Mouse (Mus musculus): ENCODE results near the gene Dmwd.

DNA sequence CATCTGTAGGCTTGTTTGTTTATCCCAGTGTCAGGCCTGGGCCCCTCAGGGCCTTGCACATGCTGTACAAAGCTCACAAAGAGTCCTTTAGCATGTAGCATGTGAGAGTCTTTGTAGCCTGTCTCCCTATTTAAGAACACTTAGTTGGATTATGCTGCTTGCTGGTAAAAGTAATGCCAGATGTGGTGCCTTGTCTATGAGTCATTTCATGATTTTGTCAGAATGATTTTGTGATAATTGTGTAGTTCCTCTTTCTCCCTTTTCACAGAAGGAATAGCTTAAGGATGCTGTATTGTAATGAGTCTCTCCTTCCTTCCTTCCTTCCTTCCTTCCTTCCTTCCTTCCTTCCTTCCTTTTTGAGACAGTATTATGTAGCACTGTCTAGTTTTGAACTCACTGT lies 48.0 kb upstream of the Dmwd start:
- no peak for TF ChIP-seq POLR2A (IDR thresholded peaks at IDR 0.05; ENCODE audit: borderline replicate concordance, insufficient read depth, low read length)
- no peak for TF ChIP-seq CTCF (IDR thresholded peaks at IDR 0.05; ENCODE audit: borderline replicate concordance, insufficient read depth, low read depth, low read length)

Data from cerebellum, adult 2 months (tissue).